Comparison of ENCODE assay signal across 8 mouse cellular contexts in the genomic region with DNA sequence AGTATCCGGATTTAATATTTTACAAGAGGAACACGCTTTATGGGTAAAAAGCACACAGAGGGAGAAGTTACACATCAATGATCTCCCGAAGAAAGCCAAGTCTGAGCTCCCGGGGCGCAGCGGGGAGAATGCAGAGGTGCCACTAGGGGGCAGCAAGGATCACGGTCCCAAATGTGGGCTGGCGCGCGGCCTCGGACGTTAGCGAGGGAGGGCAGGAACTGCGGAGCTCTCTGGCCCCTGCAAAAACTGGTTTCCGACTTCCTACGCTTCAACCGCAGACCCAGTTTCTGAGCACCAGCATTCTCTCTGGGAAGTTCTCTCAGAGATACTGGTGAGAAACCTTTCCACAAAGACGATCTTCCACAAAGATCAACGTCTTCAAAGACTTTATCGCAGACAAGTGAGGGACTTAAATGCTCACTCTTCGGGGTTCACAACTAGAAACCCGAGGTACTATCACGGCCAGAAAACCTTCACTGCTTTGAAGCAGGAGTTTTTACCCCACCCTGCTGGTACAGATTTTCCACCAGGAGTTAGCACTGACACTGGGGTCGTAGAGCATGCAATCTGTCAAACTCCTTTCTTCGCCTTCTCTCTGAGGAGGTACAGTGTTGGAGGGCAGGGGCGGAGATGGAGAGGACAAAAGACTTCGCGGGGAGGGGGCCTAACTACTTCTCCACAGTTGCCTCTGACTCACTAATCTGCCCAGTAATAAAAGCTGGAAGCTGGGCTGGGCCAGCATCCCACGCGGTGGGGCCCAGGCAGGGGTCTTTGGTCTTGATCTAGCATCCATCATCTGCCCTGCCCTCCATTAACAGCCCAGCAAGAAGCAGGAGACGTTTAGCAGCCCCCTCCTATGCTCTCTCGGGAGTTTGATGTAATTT. TPM values are rescaled to one million over a fixed set of nuclear protein-coding genes. Genes with fewer than 3 reads are reported as not detected.
A peak's percentile ranks its signal among the peaks of the same experiment; 100 is the strongest.
DNase-seq lines count a peak whose midpoint lies in the region; ATAC-seq and TF ChIP-seq lines count a peak whose summit lies in the region.

No protein-coding gene starts in this region.

- H3K27ac ChIP-seq in ES-Bruce4 (ENCODE audit: insufficient read depth, low read length), result no peak overlapping the region
- H3K27ac ChIP-seq in forebrain, embryonic 11.5 days (ENCODE audit: low read depth, low read length), result no peak overlapping the region
- 0 out of 2 replicates have a peak overlapping the region, but pooled peaks have one; percentile 12 for H3K27ac ChIP-seq in heart, postnatal 0 days (ENCODE audit: low read depth)
- no peak overlapping the region for H3K27ac ChIP-seq in lung, embryonic 14.5 days (ENCODE audit: low read depth)
- no peak overlapping the region for H3K27ac ChIP-seq in neural tube, embryonic 15.5 days (replicated peaks)

- no peaks in the 10 kb centered on the region for H3K36me3 ChIP-seq in ES-Bruce4 (ENCODE audit: control insufficient read depth, insufficient read depth, low read length, poor library complexity, severe bottlenecking)
- no peaks in the 10 kb centered on the region for H3K36me3 ChIP-seq in forebrain, embryonic 11.5 days (ENCODE audit: control insufficient read depth, insufficient read depth, low read length)
- H3K36me3 ChIP-seq in heart, postnatal 0 days (replicated peaks; ENCODE audit: control insufficient read depth, insufficient read depth, low read length), result no peaks in the 10 kb centered on the region
- H3K36me3 ChIP-seq in lung, embryonic 14.5 days (ENCODE audit: insufficient read depth), result no peaks in the 10 kb centered on the region
- H3K36me3 ChIP-seq in neural tube, embryonic 15.5 days, result peaks cover 8% of the 10 kb centered on the region

- WGBS in forebrain, embryonic 11.5 days, result under 1% methylated on average over 32 of the region's 32 CpGs
- 8% methylated on average over 32 of the region's 32 CpGs for WGBS in heart, postnatal 0 days
- 3% methylated on average over 32 of the region's 32 CpGs for WGBS in lung, embryonic 14.5 days
- WGBS in neural tube, embryonic 15.5 days, result 2% methylated on average over 32 of the region's 32 CpGs

- peak overlapping the region; percentile 28 for H3K4me2 ChIP-seq in forebrain, embryonic 11.5 days (ENCODE audit: low read depth, low read length, severe bottlenecking)
- peak overlapping the region; percentile 49 for H3K4me2 ChIP-seq in heart, postnatal 0 days (ENCODE audit: low read depth, low read length)
- peak overlapping the region; percentile 51 for H3K4me2 ChIP-seq in lung, embryonic 14.5 days
- peak overlapping the region; percentile 51 for H3K4me2 ChIP-seq in neural tube, embryonic 15.5 days

- TF ChIP-seq EP300 in ES-Bruce4 (IDR thresholded peaks at IDR 0.05; ENCODE audit: insufficient read depth, low read depth, low read length), result no peak
- TF ChIP-seq EP300 in heart, postnatal 0 days (IDR thresholded peaks at IDR 0.05; ENCODE audit: low read depth), result no peak

- no peaks in the 10 kb centered on the region for H3K4me1 ChIP-seq in ES-Bruce4 (ENCODE audit: control insufficient read depth, insufficient read depth, low read length)
- peaks cover 25% of the 10 kb centered on the region for H3K4me1 ChIP-seq in forebrain, embryonic 11.5 days (replicated peaks; ENCODE audit: control insufficient read depth, insufficient read depth, low read length)
- peaks cover 55% of the 10 kb centered on the region for H3K4me1 ChIP-seq in heart, postnatal 0 days (ENCODE audit: control insufficient read depth, insufficient read depth)
- peaks cover 13% of the 10 kb centered on the region; the same call in 1 of the 2 replicates for H3K4me1 ChIP-seq in lung, embryonic 14.5 days (ENCODE audit: insufficient read depth)
- peaks cover 57% of the 10 kb centered on the region for H3K4me1 ChIP-seq in neural tube, embryonic 15.5 days

- H3K9ac ChIP-seq in ES-Bruce4 (ENCODE audit: low read depth, poor library complexity, severe bottlenecking), result no peak overlapping the region
- H3K9ac ChIP-seq in forebrain, embryonic 11.5 days (ENCODE audit: low read length), result 0 out of 2 replicates have a peak overlapping the region, but pooled peaks have one; percentile 0
- no peak overlapping the region for H3K9ac ChIP-seq in heart, postnatal 0 days (replicated peaks; ENCODE audit: low read depth, low read length)
- 0 out of 2 replicates have a peak overlapping the region, but pooled peaks have one; percentile 17 for H3K9ac ChIP-seq in lung, embryonic 14.5 days
- no peak overlapping the region for H3K9ac ChIP-seq in neural tube, embryonic 15.5 days (replicated peaks)

- peak; percentile 83 for TF ChIP-seq CTCF in ES-Bruce4 (IDR thresholded peaks at IDR 0.05; ENCODE audit: low read depth, low read length)
- peak; percentile 95 for TF ChIP-seq CTCF in heart, postnatal 0 days (IDR thresholded peaks at IDR 0.05; ENCODE audit: low read depth)
- peak; percentile 94 for TF ChIP-seq CTCF in lung, embryonic 14.5 days (IDR thresholded peaks at IDR 0.05; ENCODE audit: low read depth)

- no peak for TF ChIP-seq POLR2A in ES-Bruce4 (IDR thresholded peaks at IDR 0.05; ENCODE audit: insufficient read depth, low read length)

- no peak overlapping the region for H3K4me3 ChIP-seq in ES-Bruce4 (ENCODE audit: low read depth, low read length)
- H3K4me3 ChIP-seq in forebrain, embryonic 11.5 days (ENCODE audit: low read depth, low read length), result no peak overlapping the region
- H3K4me3 ChIP-seq in heart, postnatal 0 days (ENCODE audit: low read depth, low read length), result no peak overlapping the region
- H3K4me3 ChIP-seq in lung, embryonic 14.5 days (ENCODE audit: low read depth, low read length), result peak overlapping the region; percentile 20; the same call in 1 of the 2 replicates
- H3K4me3 ChIP-seq in neural tube, embryonic 15.5 days (replicated peaks), result 0 out of 2 replicates have a peak overlapping the region, but pooled peaks have one; percentile 15

- no peaks in the 10 kb centered on the region for H3K9me3 ChIP-seq in ES-Bruce4 (replicated peaks; ENCODE audit: control insufficient read depth, insufficient read depth, low read length, poor library complexity, severe bottlenecking)
- no peaks in the 10 kb centered on the region for H3K9me3 ChIP-seq in forebrain, embryonic 11.5 days (ENCODE audit: control insufficient read depth, low read length)
- no peaks in the 10 kb centered on the region for H3K9me3 ChIP-seq in heart, postnatal 0 days (replicated peaks; ENCODE audit: control insufficient read depth, low read length)
- H3K9me3 ChIP-seq in lung, embryonic 14.5 days (ENCODE audit: low read depth, low read length), result no peaks in the 10 kb centered on the region
- H3K9me3 ChIP-seq in neural tube, embryonic 15.5 days (replicated peaks), result no peaks in the 10 kb centered on the region

- DNase-seq in c-Kit-negative CD71-positive TER-119-positive erythroid progenitor cells, embryonic 14.5 days (ENCODE audit: low read depth, low spot score), result peak; percentile 36
- DNase-seq in forebrain, embryonic 11.5 days (ENCODE audit: low spot score), result peak; percentile 91
- DNase-seq in heart, postnatal 0 days (ENCODE audit: low spot score), result peak; percentile 82
- DNase-seq in kidney, postnatal 14 days, result peak; percentile 89
- peak; percentile 95 for DNase-seq in lung, embryonic 14.5 days
- DNase-seq in testis, postnatal 14 days (ENCODE audit: low spot score), result peak; percentile 81

- peaks cover 34% of the 10 kb centered on the region for H3K27me3 ChIP-seq in ES-Bruce4 (ENCODE audit: control insufficient read depth, insufficient read depth, low read length, poor library complexity, severe bottlenecking)
- peaks cover 78% of the 10 kb centered on the region for H3K27me3 ChIP-seq in forebrain, embryonic 11.5 days (ENCODE audit: control insufficient read depth, insufficient read depth, low read length)
- H3K27me3 ChIP-seq in heart, postnatal 0 days (ENCODE audit: control insufficient read depth, insufficient read depth, low read length), result peaks cover 39% of the 10 kb centered on the region
- peaks cover 78% of the 10 kb centered on the region for H3K27me3 ChIP-seq in lung, embryonic 14.5 days (ENCODE audit: insufficient read depth, low read length)
- peaks cover 90% of the 10 kb centered on the region for H3K27me3 ChIP-seq in neural tube, embryonic 15.5 days (replicated peaks)

- peak; percentile 68 for ATAC-seq in forebrain, embryonic 11.5 days (replicated peaks; ENCODE audit: low FRiP score)
- peak; percentile 40 for ATAC-seq in heart, postnatal 0 days (ENCODE audit: insufficient read depth, low read depth)
- peak; percentile 46; the same call in 1 of the 2 replicates for ATAC-seq in lung, embryonic 14.5 days (ENCODE audit: insufficient read depth)
- ATAC-seq in neural tube, embryonic 15.5 days (ENCODE audit: low FRiP score), result no peak

RNA-seq across cellular contexts. Expression of a gene that starts 3.3 kb away (rescaled TPM):
- not detected in 2 replicates for polyA plus RNA-seq in ES-Bruce4 (2011; ENCODE audit: insufficient read depth, insufficient read length, low read depth, missing spikeins)
- not detected in 2 replicates for polyA plus RNA-seq in forebrain, embryonic 11.5 days (2014; fragmentation: Nextera tagmentation; extraction: Ambion mirVana)
- total RNA-seq in heart, postnatal 0 days (2014; rRNA removed; ENCODE audit: low replicate concordance), result 7.6 and 14.3 TPM in 2 replicates
- polyA plus RNA-seq in heart, postnatal 0 days (2015; fragmentation: Nextera tagmentation; extraction: Ambion mirVana), result 1.6 and 2.0 TPM in 2 replicates
- polyA plus RNA-seq in lung, embryonic 14.5 days (2014; fragmentation: Nextera tagmentation; extraction: Ambion mirVana), result not detected in 2 replicates
- not detected in 2 replicates for polyA plus RNA-seq in neural tube, embryonic 15.5 days (2015; fragmentation: Nextera tagmentation; extraction: Ambion mirVana)

RNA-seq across cellular contexts. Expression of a gene that starts 27.8 kb away (rescaled TPM):
- not detected in 2 replicates for polyA plus RNA-seq in ES-Bruce4 (2011; ENCODE audit: insufficient read depth, insufficient read length, low read depth, missing spikeins)
- 0.33 and 0.45 TPM in 2 replicates for polyA plus RNA-seq in forebrain, embryonic 11.5 days (2014; fragmentation: Nextera tagmentation; extraction: Ambion mirVana)
- total RNA-seq in heart, postnatal 0 days (2014; rRNA removed; ENCODE audit: low replicate concordance), result 1.6 and 7.6 TPM in 2 replicates
- 2.0 and 2.6 TPM in 2 replicates for polyA plus RNA-seq in heart, postnatal 0 days (2015; fragmentation: Nextera tagmentation; extraction: Ambion mirVana)
- 1.3 and 1.5 TPM in 2 replicates for polyA plus RNA-seq in lung, embryonic 14.5 days (2014; fragmentation: Nextera tagmentation; extraction: Ambion mirVana)
- 1.0 and 2.2 TPM in 2 replicates for polyA plus RNA-seq in neural tube, embryonic 15.5 days (2015; fragmentation: Nextera tagmentation; extraction: Ambion mirVana)

RNA-seq across cellular contexts. Expression of a gene that starts 37.3 kb away (rescaled TPM):
- polyA plus RNA-seq in ES-Bruce4 (2011; ENCODE audit: insufficient read depth, insufficient read length, low read depth, missing spikeins), result 2.1 and 2.3 TPM in 2 replicates
- 1.2 and 2.2 TPM in 2 replicates for polyA plus RNA-seq in forebrain, embryonic 11.5 days (2014; fragmentation: Nextera tagmentation; extraction: Ambion mirVana)
- 16.8 and 17.0 TPM in 2 replicates for total RNA-seq in heart, postnatal 0 days (2014; rRNA removed; ENCODE audit: low replicate concordance)
- 7.9 and 9.0 TPM in 2 replicates for polyA plus RNA-seq in heart, postnatal 0 days (2015; fragmentation: Nextera tagmentation; extraction: Ambion mirVana)
- 0.93 and 0.95 TPM in 2 replicates for polyA plus RNA-seq in lung, embryonic 14.5 days (2014; fragmentation: Nextera tagmentation; extraction: Ambion mirVana)
- 40.2 and 42.4 TPM in 2 replicates for polyA plus RNA-seq in neural tube, embryonic 15.5 days (2015; fragmentation: Nextera tagmentation; extraction: Ambion mirVana)

RNA-seq across cellular contexts. Expression of a gene that starts 45.1 kb away (rescaled TPM):
- polyA plus RNA-seq in ES-Bruce4 (2011; ENCODE audit: insufficient read depth, insufficient read length, low read depth, missing spikeins), result 3.6 and 3.8 TPM in 2 replicates
- 28.6 and 30.4 TPM in 2 replicates for polyA plus RNA-seq in forebrain, embryonic 11.5 days (2014; fragmentation: Nextera tagmentation; extraction: Ambion mirVana)
- 39.4 and 44.2 TPM in 2 replicates for total RNA-seq in heart, postnatal 0 days (2014; rRNA removed; ENCODE audit: low replicate concordance)
- polyA plus RNA-seq in heart, postnatal 0 days (2015; fragmentation: Nextera tagmentation; extraction: Ambion mirVana), result 39.9 and 48.4 TPM in 2 replicates
- polyA plus RNA-seq in lung, embryonic 14.5 days (2014; fragmentation: Nextera tagmentation; extraction: Ambion mirVana), result 24.3 and 25.0 TPM in 2 replicates
- polyA plus RNA-seq in neural tube, embryonic 15.5 days (2015; fragmentation: Nextera tagmentation; extraction: Ambion mirVana), result 22.0 and 23.5 TPM in 2 replicates

Comparison
In these comparisons a context has a peak if more than half of its experiments do, and no peak if none do; other contexts are left out.
1. H3K4me3 ChIP-seq: peak in lung, embryonic 14.5 days (single experiment) and neural tube, embryonic 15.5 days (single experiment); none in ES-Bruce4 (single experiment), forebrain, embryonic 11.5 days (single experiment) and heart, postnatal 0 days (single experiment).
2. H3K9ac ChIP-seq: peak in forebrain, embryonic 11.5 days (single experiment) and lung, embryonic 14.5 days (single experiment); none in ES-Bruce4 (single experiment), heart, postnatal 0 days (single experiment) and neural tube, embryonic 15.5 days (single experiment).
3. DNase-seq: peak in every context shown above with its lines; median percentile 95 in lung, embryonic 14.5 days; 91 in forebrain, embryonic 11.5 days; 89 in kidney, postnatal 14 days; 82 in heart, postnatal 0 days; 81 in testis, postnatal 14 days; 36 in c-Kit-negative CD71-positive TER-119-positive erythroid progenitor cells, embryonic 14.5 days.
4. Peak in every context shown above with its lines, with median percentiles within 50 percentile points of each other: CTCF ChIP-seq and H3K4me2 ChIP-seq.